Comparison of ENCODE assay signal across 9 mouse cellular contexts in genomic region chr5:116809001-116809759, GRCm38 (mm10).
DNase-seq lines count a peak whose midpoint lies in the region; ATAC-seq and TF ChIP-seq lines count a peak whose summit lies in the region.
"Had no signal": no experiment of that assay in that cellular context is flagged by ENCODE, and none has a peak within 500 bp of the region (broad histone marks: within the 10 kb centered on the region; RNA-seq: fewer than 3 reads in every experiment).

No protein-coding gene starts in this region.

- 16% methylated on average over 17 of the region's 17 CpGs for WGBS in hindbrain, embryonic 11.5 days
- WGBS in heart, embryonic 12.5 days = 63% methylated on average over 17 of the region's 17 CpGs
- 62% methylated on average over 17 of the region's 17 CpGs for WGBS in thymus, adult 2 months

- H3K4me1 ChIP-seq in hindbrain, embryonic 11.5 days (replicated peaks; ENCODE audit: control insufficient read depth, insufficient read depth, low read length) = peaks cover 5% of the 10 kb centered on the region; the same call in 1 of the 2 replicates
- H3K4me1 ChIP-seq in heart, embryonic 12.5 days (replicated peaks) = no peaks in the 10 kb centered on the region
- no peaks in the 10 kb centered on the region for H3K4me1 ChIP-seq in thymus, adult 2 months (replicated peaks; ENCODE audit: control insufficient read depth, insufficient read depth, low read length)
- H3K4me1 ChIP-seq: limb, embryonic 12.5 days had no signal

- ATAC-seq in hindbrain, embryonic 11.5 days (ENCODE audit: low FRiP score) = peak; percentile 95
- ATAC-seq in heart, embryonic 12.5 days (ENCODE audit: insufficient number of reproducible peaks, low FRiP score) = no peak

- TF ChIP-seq CTCF in thymus, adult 2 months (IDR thresholded peaks at IDR 0.05; ENCODE audit: borderline replicate concordance, control insufficient read depth, extremely low read depth, insufficient read depth, low read length, poor library complexity) = no peak

- no peak overlapping the region for H3K4me3 ChIP-seq in hindbrain, embryonic 11.5 days (ENCODE audit: low read depth, low read length)
- no peak overlapping the region for H3K4me3 ChIP-seq in heart, embryonic 12.5 days
- H3K4me3 ChIP-seq in thymus, adult 2 months (ENCODE audit: control insufficient read depth, insufficient read depth, low read length) = no peak overlapping the region
- H3K4me3 ChIP-seq: limb, embryonic 12.5 days had no signal

- H3K36me3 ChIP-seq in hindbrain, embryonic 11.5 days (ENCODE audit: control insufficient read depth, insufficient read depth, low read length) = no peaks in the 10 kb centered on the region
- no peaks in the 10 kb centered on the region for H3K36me3 ChIP-seq in heart, embryonic 12.5 days
- no peaks in the 10 kb centered on the region for H3K36me3 ChIP-seq in thymus, adult 2 months (ENCODE audit: control insufficient read depth, insufficient read depth, low read length)
- H3K36me3 ChIP-seq: limb, embryonic 12.5 days had no signal

- peak overlapping the region; percentile 24; the same call in 1 of the 2 replicates for H3K9ac ChIP-seq in hindbrain, embryonic 11.5 days (ENCODE audit: low read depth, low read length)
- H3K9ac ChIP-seq in heart, embryonic 12.5 days = no peak overlapping the region
- H3K9ac ChIP-seq: limb, embryonic 12.5 days had no signal

- H3K27me3 ChIP-seq in hindbrain, embryonic 11.5 days (ENCODE audit: control insufficient read depth, insufficient read depth, low read length) = 0 out of 2 replicates have a peak, but pooled peaks cover 3% of the 10 kb centered on the region
- H3K27me3 ChIP-seq in heart, embryonic 12.5 days (replicated peaks) = no peaks in the 10 kb centered on the region
- no peaks in the 10 kb centered on the region for H3K27me3 ChIP-seq in thymus, adult 2 months (ENCODE audit: control insufficient read depth, insufficient read depth, low read length)

- peak overlapping the region; percentile 77 for H3K27ac ChIP-seq in hindbrain, embryonic 11.5 days (ENCODE audit: low read depth, low read length)
- no peak overlapping the region for H3K27ac ChIP-seq in heart, embryonic 12.5 days (ENCODE audit: poor library complexity, severe bottlenecking)
- no peak overlapping the region for H3K27ac ChIP-seq in thymus, adult 2 months (ENCODE audit: control insufficient read depth, insufficient read depth, low read length)
- H3K27ac ChIP-seq: limb, embryonic 12.5 days had no signal

- H3K9me3 ChIP-seq in hindbrain, embryonic 11.5 days (ENCODE audit: control insufficient read depth, low read length) = no peaks in the 10 kb centered on the region
- no peaks in the 10 kb centered on the region for H3K9me3 ChIP-seq in heart, embryonic 12.5 days (replicated peaks)
- H3K9me3 ChIP-seq: limb, embryonic 12.5 days had no signal

- TF ChIP-seq POLR2A in thymus, adult 2 months (IDR thresholded peaks at IDR 0.05; ENCODE audit: control insufficient read depth, extremely low read depth, insufficient read depth, low read length, poor library complexity) = no peak

- DNase-seq in cerebellum, postnatal 25 days = peak; percentile 12 to 14
- DNase-seq in cerebellum, adult 18-20 months = no peak
- peak; percentile 84 for DNase-seq in hindbrain, embryonic 11.5 days (ENCODE audit: low spot score)
- peak; percentile 79 for DNase-seq in mesoderm, embryonic 11.5 days (ENCODE audit: low read depth, low spot score)
- peak; percentile 49 for DNase-seq in right cerebral cortex, postnatal 14 days
- DNase-seq in urinary bladder, adult 18-20 months (ENCODE audit: low spot score in 2 of 2) = no peak
- no peak for DNase-seq in thymus, adult 2 months

- H3K4me2 ChIP-seq in hindbrain, embryonic 11.5 days (replicated peaks; ENCODE audit: low read depth, low read length) = 0 out of 2 replicates have a peak overlapping the region, but pooled peaks have one; percentile 1
- H3K4me2 ChIP-seq in heart, embryonic 12.5 days = no peak overlapping the region
- H3K4me2 ChIP-seq: limb, embryonic 12.5 days had no signal

Comparison
In these comparisons a context has a peak if more than half of its experiments do, and no peak if none do; other contexts are left out.
1. DNase-seq: peak in cerebellum, postnatal 25 days (2 of 2), hindbrain, embryonic 11.5 days (single experiment), mesoderm, embryonic 11.5 days (single experiment) and right cerebral cortex, postnatal 14 days (single experiment); none in cerebellum, adult 18-20 months (0 of 2), urinary bladder, adult 18-20 months (0 of 2) and thymus, adult 2 months (single experiment).